Mouse (Mus musculus): ENCODE measurements around the gene Gipc1. TPM values are rescaled to one million over a fixed set of nuclear protein-coding genes. Genes with fewer than 3 reads are reported as not detected.
A peak's percentile ranks its signal among the peaks of the same experiment; 100 is the strongest.

Gipc1 gene
- polyA plus RNA-seq, 1 experiment from 2014 or later = 172 TPM

DNA sequence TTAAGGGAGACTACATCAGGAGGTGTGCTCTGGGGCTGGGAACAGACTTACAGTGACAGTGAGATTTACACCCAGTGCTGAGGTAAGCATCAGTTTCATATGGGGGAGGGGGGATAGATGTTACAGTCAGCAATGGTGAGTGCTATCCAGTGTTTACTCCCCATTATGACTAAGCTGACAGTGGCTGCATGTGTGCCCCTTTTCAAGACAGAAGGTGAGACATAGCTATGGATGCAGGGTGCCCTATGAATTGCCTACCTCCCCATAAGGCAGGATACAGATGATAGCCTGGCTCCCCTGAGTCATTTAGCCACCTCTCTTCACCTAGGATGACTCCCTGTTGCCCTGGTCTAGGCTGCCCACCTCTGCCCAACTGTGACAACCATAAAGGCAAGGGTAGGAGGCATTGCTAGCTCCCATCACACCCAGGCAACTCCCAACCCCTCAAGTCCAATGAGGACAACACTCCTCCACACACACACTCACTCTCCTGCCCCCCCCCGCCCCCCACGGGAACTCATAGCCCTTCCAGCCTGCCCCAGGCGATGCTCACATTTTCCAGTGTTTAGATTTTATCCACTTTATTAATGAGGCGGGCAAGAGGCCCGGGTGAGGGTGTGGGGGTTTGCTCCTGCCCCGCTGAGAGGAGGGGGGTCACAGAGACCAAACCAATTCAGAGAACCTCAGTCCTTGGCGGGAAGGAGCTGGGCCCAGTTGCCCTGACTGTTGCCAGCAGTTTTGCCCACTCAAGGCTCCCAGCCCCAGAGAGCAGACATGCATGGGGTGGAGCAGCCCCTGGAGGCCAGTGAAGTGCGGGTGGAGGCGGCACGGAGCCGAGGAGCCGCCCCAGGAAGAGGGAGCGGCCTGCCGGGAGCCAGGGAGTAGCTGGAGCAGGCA is 13.7 kb downstream of the Gipc1 start, which contains the start of gene Ptger1:
Ptger1 (plus strand) TSS at position 710 of the 897 bp plus-strand sequence.
- no peak within 1 kb of the TSS for H3K4me3 ChIP-seq (replicated peaks)
- peak within 1 kb of the TSS; percentile 49; the same call in 1 of the 2 replicates for H3K9ac ChIP-seq (replicated peaks)
- H3K4me1 ChIP-seq (replicated peaks) = peaks cover 47% of the 10 kb centered on the region
- H3K4me2 ChIP-seq (replicated peaks) = 0 out of 2 replicates have a peak within 1 kb of the TSS, but pooled peaks have one; percentile 5
- WGBS = 38% methylated on average over 14 of the region's 14 CpGs
- peaks cover 44% of the 10 kb centered on the region for H3K36me3 ChIP-seq
- H3K27ac ChIP-seq = no peak within 1 kb of the TSS; the same call in 1 of the 2 replicates
- ATAC-seq = no peak
- H3K27me3 ChIP-seq = peaks cover 12% of the 10 kb centered on the region; the same call in 1 of the 2 replicates
- no peaks in the 10 kb centered on the region for H3K9me3 ChIP-seq

GRCm38 (mm10) chr8:83666866-83667234 is 14.4 kb downstream of the Gipc1 start:
- WGBS = 86% methylated on average over 3 of the region's 3 CpGs
- Histone ChIP-seq H3K4me3 (replicated peaks) (no peak overlapping the region), H3K4me1 (replicated peaks) (peaks cover 41% of the 10 kb centered on the region), H3K27me3 (peaks cover 12% of the 10 kb centered on the region; the same call in 1 of the 2 replicates), H3K9me3 (no peaks in the 10 kb centered on the region), H3K27ac (no peak overlapping the region), H3K4me2 (replicated peaks) (0 out of 2 replicates have a peak overlapping the region, but pooled peaks have one; percentile 5), H3K9ac (replicated peaks) (peak overlapping the region; percentile 49; the same call in 1 of the 2 replicates), H3K36me3 (peaks cover 50% of the 10 kb centered on the region)
- ATAC-seq = no peak

GRCm38 (mm10) chr8:83667526-83667925 is 15.0 kb downstream of the Gipc1 start:
- ATAC-seq = no peak; the same call in 1 of the 2 replicates
- H3K4me3 ChIP-seq (replicated peaks) = no peak overlapping the region; the same call in 1 of the 2 replicates
- WGBS = 78% methylated on average over 10 of the region's 10 CpGs

DNA sequence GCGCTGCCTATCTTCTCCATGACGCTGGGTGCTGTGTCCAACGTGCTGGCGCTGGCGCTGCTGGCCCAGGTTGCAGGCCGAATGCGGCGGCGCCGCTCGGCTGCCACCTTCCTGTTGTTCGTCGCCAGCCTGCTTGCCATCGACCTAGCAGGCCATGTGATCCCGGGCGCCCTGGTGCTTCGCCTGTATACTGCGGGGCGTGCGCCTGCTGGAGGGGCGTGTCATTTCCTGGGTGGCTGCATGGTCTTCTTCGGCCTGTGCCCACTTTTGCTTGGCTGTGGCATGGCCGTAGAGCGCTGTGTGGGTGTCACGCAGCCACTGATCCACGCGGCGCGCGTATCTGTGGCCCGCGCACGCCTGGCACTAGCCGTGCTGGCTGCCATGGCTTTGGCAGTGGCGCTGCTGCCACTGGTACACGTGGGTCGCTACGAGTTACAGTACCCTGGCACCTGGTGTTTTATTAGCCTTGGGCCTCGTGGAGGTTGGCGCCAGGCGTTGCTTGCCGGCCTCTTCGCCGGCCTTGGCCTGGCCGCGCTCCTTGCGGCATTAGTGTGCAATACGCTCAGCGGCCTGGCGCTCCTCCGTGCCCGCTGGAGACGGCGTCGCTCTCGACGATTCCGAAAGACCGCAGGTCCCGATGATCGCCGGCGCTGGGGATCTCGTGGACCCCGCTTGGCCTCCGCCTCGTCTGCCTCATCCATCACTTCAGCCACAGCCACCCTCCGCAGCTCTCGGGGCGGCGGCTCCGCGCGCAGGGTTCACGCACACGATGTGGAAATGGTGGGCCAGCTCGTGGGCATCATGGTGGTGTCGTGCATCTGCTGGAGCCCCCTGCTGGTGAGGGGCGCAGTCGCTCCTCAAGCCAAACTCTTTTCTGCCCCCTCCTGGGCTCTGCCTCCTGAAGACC is 15.8 kb downstream of the Gipc1 start:
- H3K4me3 ChIP-seq (replicated peaks) = peak overlapping the region; percentile 37
- H3K27ac ChIP-seq = 0 out of 2 replicates have a peak overlapping the region, but pooled peaks have one; percentile 17
- H3K36me3 ChIP-seq = peaks cover 60% of the 10 kb centered on the region
- ATAC-seq = peak; percentile 59
- H3K9ac ChIP-seq (replicated peaks) = peak overlapping the region; percentile 69
- peaks cover 32% of the 10 kb centered on the region for H3K4me1 ChIP-seq (replicated peaks)
- WGBS = 22% methylated on average over 80 of the region's 80 CpGs
- H3K4me2 ChIP-seq (replicated peaks) = peak overlapping the region; percentile 62
- H3K27me3 ChIP-seq = peaks cover 12% of the 10 kb centered on the region; the same call in 1 of the 2 replicates
- no peaks in the 10 kb centered on the region for H3K9me3 ChIP-seq

More at GRCm38 (mm10) chr8:83667526-83667925, 15.0 kb downstream of the Gipc1 start:
- Histone ChIP-seq H3K4me1 (replicated peaks) (peaks cover 34% of the 10 kb centered on the region), H3K27ac (no peak overlapping the region), H3K9ac (replicated peaks) (peak overlapping the region; percentile 69; the same call in 1 of the 2 replicates), H3K27me3 (peaks cover 12% of the 10 kb centered on the region; the same call in 1 of the 2 replicates), H3K9me3 (no peaks in the 10 kb centered on the region), H3K36me3 (peaks cover 52% of the 10 kb centered on the region), H3K4me2 (replicated peaks) (peak overlapping the region; percentile 62)

GRCm38 (mm10) chr8:83669013-83669412 is 16.5 kb downstream of the Gipc1 start:
- Histone ChIP-seq H3K9ac (replicated peaks) (no peak overlapping the region), H3K4me2 (replicated peaks) (peak overlapping the region; percentile 62; the same call in 1 of the 2 replicates), H3K4me1 (replicated peaks) (peaks cover 32% of the 10 kb centered on the region), H3K36me3 (peaks cover 60% of the 10 kb centered on the region), H3K4me3 (replicated peaks) (no peak overlapping the region; the same call in 1 of the 2 replicates), H3K27me3 (peaks cover 12% of the 10 kb centered on the region; the same call in 1 of the 2 replicates), H3K9me3 (no peaks in the 10 kb centered on the region), H3K27ac (no peak overlapping the region)
- ATAC-seq = peak; percentile 1; the same call in 1 of the 2 replicates
- 80% methylated on average over 16 of the region's 16 CpGs for WGBS

DNA sequence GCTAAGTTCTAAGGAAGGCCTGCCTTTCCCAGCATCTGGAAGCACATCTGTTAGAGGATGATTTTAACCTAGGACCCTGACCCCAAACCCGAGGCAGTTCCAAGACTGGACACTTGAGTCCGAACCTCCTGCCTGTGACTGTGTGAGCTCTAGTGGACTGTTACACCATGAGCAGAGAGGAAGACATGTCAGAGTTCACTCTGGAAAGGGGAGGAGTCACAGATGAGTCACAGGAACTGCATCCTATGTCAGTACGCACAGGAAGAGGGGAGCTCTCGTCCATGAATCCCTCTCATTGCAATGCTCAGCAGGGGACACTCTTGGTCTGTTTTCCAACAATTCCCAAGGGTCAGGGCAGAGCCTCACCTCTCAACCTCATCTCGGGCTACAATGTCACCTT is 20.5 kb downstream of the Gipc1 start:
- H3K36me3 ChIP-seq = peaks cover 85% of the 10 kb centered on the region
- H3K27ac ChIP-seq = no peak overlapping the region
- no peak overlapping the region for H3K4me2 ChIP-seq (replicated peaks)
- no peak overlapping the region for H3K9ac ChIP-seq (replicated peaks)
- H3K4me3 ChIP-seq (replicated peaks) = no peak overlapping the region
- H3K4me1 ChIP-seq (replicated peaks) = peaks cover 9% of the 10 kb centered on the region
- WGBS = 72% methylated on average over 5 of the region's 5 CpGs
- no peak for ATAC-seq
- no peaks in the 10 kb centered on the region for H3K9me3 ChIP-seq
- H3K27me3 ChIP-seq = peaks cover 4% of the 10 kb centered on the region; the same call in 1 of the 2 replicates

GRCm38 (mm10) chr8:83674497-83674896 is 22.0 kb downstream of the Gipc1 start:
- 92% methylated on average over 5 of the region's 5 CpGs for WGBS
- no peak overlapping the region for H3K4me2 ChIP-seq (replicated peaks)
- no peak overlapping the region for H3K27ac ChIP-seq
- H3K36me3 ChIP-seq = peaks cover 93% of the 10 kb centered on the region
- H3K4me1 ChIP-seq (replicated peaks) = no peaks in the 10 kb centered on the region
- H3K4me3 ChIP-seq (replicated peaks) = no peak overlapping the region
- H3K9me3 ChIP-seq = no peaks in the 10 kb centered on the region
- ATAC-seq = no peak
- no peaks in the 10 kb centered on the region; the same call in 1 of the 2 replicates for H3K27me3 ChIP-seq
- H3K9ac ChIP-seq (replicated peaks) = no peak overlapping the region

GRCm38 (mm10) chr8:83679866-83680265 is 27.4 kb downstream of the Gipc1 start:
- H3K4me1 ChIP-seq (replicated peaks) = no peaks in the 10 kb centered on the region
- no peak for ATAC-seq
- H3K36me3 ChIP-seq = peaks cover 98% of the 10 kb centered on the region
- H3K9me3 ChIP-seq = no peaks in the 10 kb centered on the region
- H3K4me3 ChIP-seq (replicated peaks) = no peak overlapping the region
- H3K27me3 ChIP-seq = no peaks in the 10 kb centered on the region
- no peak overlapping the region for H3K27ac ChIP-seq
- no peak overlapping the region for H3K9ac ChIP-seq (replicated peaks)
- H3K4me2 ChIP-seq (replicated peaks) = no peak overlapping the region
- 93% methylated on average over 12 of the region's 12 CpGs for WGBS

GRCm38 (mm10) chr8:83680603-83681002 is 28.1 kb downstream of the Gipc1 start:
- H3K4me3 ChIP-seq (replicated peaks) = no peak overlapping the region
- no peak overlapping the region for H3K27ac ChIP-seq
- no peaks in the 10 kb centered on the region for H3K4me1 ChIP-seq (replicated peaks)
- no peaks in the 10 kb centered on the region for H3K9me3 ChIP-seq
- WGBS = 95% methylated on average over 5 of the region's 5 CpGs
- no peak overlapping the region for H3K4me2 ChIP-seq (replicated peaks)
- H3K9ac ChIP-seq (replicated peaks) = no peak overlapping the region
- peaks cover 98% of the 10 kb centered on the region for H3K36me3 ChIP-seq
- no peaks in the 10 kb centered on the region for H3K27me3 ChIP-seq
- no peak for ATAC-seq

DNA sequence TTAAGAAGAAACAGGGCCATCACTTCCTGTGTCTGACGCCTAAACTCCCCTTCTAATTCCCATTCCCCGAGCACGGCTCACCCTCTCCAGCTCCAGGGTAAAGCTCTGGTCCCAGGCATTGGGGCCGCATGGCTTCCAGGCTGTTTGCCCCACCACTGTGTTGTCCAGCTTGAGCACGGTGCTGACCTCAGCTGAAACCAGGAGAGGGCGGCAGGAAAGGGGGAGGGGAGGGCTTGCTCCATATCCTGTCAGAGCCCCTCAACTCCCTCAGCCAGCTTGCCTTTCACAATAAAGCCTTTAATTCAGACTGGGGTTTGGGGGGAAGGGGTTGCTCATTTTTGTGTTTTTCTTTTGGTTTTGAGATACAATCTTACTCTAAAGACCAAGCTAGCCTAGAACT is 28.6 kb downstream of the Gipc1 start:
- Histone ChIP-seq H3K4me1 (replicated peaks) (no peaks in the 10 kb centered on the region), H3K36me3 (peaks cover 98% of the 10 kb centered on the region), H3K4me3 (replicated peaks) (no peak overlapping the region), H3K27ac (no peak overlapping the region), H3K9me3 (no peaks in the 10 kb centered on the region), H3K9ac (replicated peaks) (no peak overlapping the region), H3K27me3 (no peaks in the 10 kb centered on the region), H3K4me2 (replicated peaks) (no peak overlapping the region)
- no peak for ATAC-seq
- WGBS = 34% methylated on average over 6 of the region's 6 CpGs

- no peak overlapping the region for H3K9ac ChIP-seq (replicated peaks)
- no peak for ATAC-seq
- no peak overlapping the region for H3K4me2 ChIP-seq (replicated peaks)
- no peaks in the 10 kb centered on the region for H3K27me3 ChIP-seq
- no peak overlapping the region for H3K27ac ChIP-seq
- no peak overlapping the region for H3K4me3 ChIP-seq (replicated peaks)
- H3K4me1 ChIP-seq (replicated peaks) = no peaks in the 10 kb centered on the region
- H3K36me3 ChIP-seq = peaks cover 82% of the 10 kb centered on the region
- no peaks in the 10 kb centered on the region for H3K9me3 ChIP-seq
- 94% methylated on average over 9 of the region's 9 CpGs for WGBS
Measured at GRCm38 (mm10) chr8:83684517-83684916, 32.0 kb downstream of the Gipc1 start.
